Mouse (Mus musculus): ENCODE data around the gene E130208F15Rik. TPM values are rescaled to one million over a fixed set of nuclear protein-coding genes. Genes with fewer than 3 reads are reported as not detected.

Gene E130208F15Rik
- polyA plus RNA-seq, 1 experiment from 2014 or later = not detected

- Histone ChIP-seq H3K9ac (ENCODE audit: low read length) (peak overlapping the region; percentile 65), H3K27me3 (ENCODE audit: control insufficient read depth, insufficient read depth, low read length) (no peaks in the 10 kb centered on the region), H3K9me3 (ENCODE audit: control insufficient read depth, low read length) (no peaks in the 10 kb centered on the region), H3K4me1 (replicated peaks; ENCODE audit: control insufficient read depth, insufficient read depth) (0 out of 2 replicates have a peak, but pooled peaks cover 3% of the 10 kb centered on the region), H3K4me3 (ENCODE audit: low read depth, low read length) (peak overlapping the region; percentile 69), H3K36me3 (ENCODE audit: control insufficient read depth, insufficient read depth, low read length) (peaks cover 3% of the 10 kb centered on the region; the same call in 1 of the 2 replicates), H3K27ac (replicated peaks) (no peak overlapping the region), H3K4me2 (replicated peaks; ENCODE audit: low read depth) (peak overlapping the region; percentile 62)
- ATAC-seq (ENCODE audit: low FRiP score, low TSS enrichment) = no peak
- no peak for TF ChIP-seq EP300 (optimal IDR thresholded peaks at IDR 0.05)
- DNase-seq (ENCODE audit: low spot score) = no peak
- 53% methylated on average over 15 of the region's 15 CpGs for WGBS
These were observed 12.0 kb upstream of the E130208F15Rik start for GRCm38 (mm10) chr7:30309395-30310129.

GRCm38 (mm10) chr7:30310136-30310535 is 11.4 kb upstream of the E130208F15Rik start:
- Histone ChIP-seq H3K27me3 (ENCODE audit: control insufficient read depth, insufficient read depth, low read length) (no peaks in the 10 kb centered on the region), H3K27ac (replicated peaks) (no peak overlapping the region), H3K36me3 (ENCODE audit: control insufficient read depth, insufficient read depth, low read length) (peaks cover 3% of the 10 kb centered on the region; the same call in 1 of the 2 replicates), H3K9ac (ENCODE audit: low read length) (no peak overlapping the region), H3K9me3 (ENCODE audit: control insufficient read depth, low read length) (no peaks in the 10 kb centered on the region), H3K4me3 (ENCODE audit: low read depth, low read length) (no peak overlapping the region), H3K4me1 (replicated peaks; ENCODE audit: control insufficient read depth, insufficient read depth) (0 out of 2 replicates have a peak, but pooled peaks cover 3% of the 10 kb centered on the region), H3K4me2 (replicated peaks; ENCODE audit: low read depth) (no peak overlapping the region)
- ATAC-seq (ENCODE audit: low FRiP score, low TSS enrichment) = no peak
- 90% methylated on average over 12 of the region's 12 CpGs for WGBS
- TF ChIP-seq EP300 (optimal IDR thresholded peaks at IDR 0.05) (no peak), CTCF (IDR thresholded peaks at IDR 0.05; ENCODE audit: low read depth) (no peak)
- DNase-seq (ENCODE audit: low spot score) = no peak

GRCm38 (mm10) chr7:30313666-30314320 is 7.7 kb upstream of the E130208F15Rik start:
- H3K27me3 ChIP-seq (ENCODE audit: control insufficient read depth, insufficient read depth, low read length) = no peaks in the 10 kb centered on the region
- WGBS = 50% methylated on average over 27 of the region's 27 CpGs
- no peaks in the 10 kb centered on the region for H3K4me1 ChIP-seq (replicated peaks; ENCODE audit: control insufficient read depth, insufficient read depth)
- no peak for TF ChIP-seq EP300 (optimal IDR thresholded peaks at IDR 0.05)
- TF ChIP-seq CTCF (IDR thresholded peaks at IDR 0.05; ENCODE audit: low read depth) = no peak
- ATAC-seq (ENCODE audit: low FRiP score, low TSS enrichment) = no peak
- no peak overlapping the region; the same call in 1 of the 2 replicates for H3K9ac ChIP-seq (ENCODE audit: low read length)
- no peak overlapping the region for H3K27ac ChIP-seq (replicated peaks)
- H3K4me2 ChIP-seq (replicated peaks; ENCODE audit: low read depth) = no peak overlapping the region
- H3K36me3 ChIP-seq (ENCODE audit: control insufficient read depth, insufficient read depth, low read length) = no peaks in the 10 kb centered on the region
- DNase-seq (ENCODE audit: low spot score) = no peak
- no peak overlapping the region for H3K4me3 ChIP-seq (ENCODE audit: low read depth, low read length)
- no peaks in the 10 kb centered on the region for H3K9me3 ChIP-seq (ENCODE audit: control insufficient read depth, low read length)

GRCm38 (mm10) chr7:30314721-30315155 is 6.8 kb upstream of the E130208F15Rik start, which contains the start of gene Syne4:
Gene Syne4 (plus strand): TSS chr7:30314807.
- Histone ChIP-seq H3K9me3 (ENCODE audit: control insufficient read depth, low read length) (no peaks in the 10 kb centered on the region), H3K4me3 (ENCODE audit: low read depth, low read length) (peak within 1 kb of the TSS; percentile 24), H3K4me1 (replicated peaks; ENCODE audit: control insufficient read depth, insufficient read depth) (no peaks in the 10 kb centered on the region), H3K36me3 (ENCODE audit: control insufficient read depth, insufficient read depth, low read length) (no peaks in the 10 kb centered on the region), H3K4me2 (replicated peaks; ENCODE audit: low read depth) (peak within 1 kb of the TSS; percentile 43), H3K9ac (ENCODE audit: low read length) (peak within 1 kb of the TSS; percentile 47), H3K27ac (replicated peaks) (no peak within 1 kb of the TSS), H3K27me3 (ENCODE audit: control insufficient read depth, insufficient read depth, low read length) (no peaks in the 10 kb centered on the region)
- 3% methylated on average over 9 of the region's 9 CpGs for WGBS
- DNase-seq (ENCODE audit: low spot score) (peak; percentile 63), ATAC-seq (ENCODE audit: low FRiP score, low TSS enrichment) (peak; percentile 31; the same call in 1 of the 2 replicates)
- no peak for TF ChIP-seq CTCF (IDR thresholded peaks at IDR 0.05; ENCODE audit: low read depth)
- TF ChIP-seq EP300 (optimal IDR thresholded peaks at IDR 0.05) = no peak

GRCm38 (mm10) chr7:30315559-30316529 is 5.7 kb upstream of the E130208F15Rik start:
- DNase-seq (ENCODE audit: low spot score) (no peak), ATAC-seq (ENCODE audit: low FRiP score, low TSS enrichment) (no peak)
- TF ChIP-seq EP300 (optimal IDR thresholded peaks at IDR 0.05) = no peak
- no peak for TF ChIP-seq CTCF (IDR thresholded peaks at IDR 0.05; ENCODE audit: low read depth)
- H3K27ac ChIP-seq (replicated peaks) = no peak overlapping the region
- 55% methylated on average over 13 of the region's 13 CpGs for WGBS
- H3K9ac ChIP-seq (ENCODE audit: low read length) = no peak overlapping the region
- H3K36me3 ChIP-seq (ENCODE audit: control insufficient read depth, insufficient read depth, low read length) = no peaks in the 10 kb centered on the region
- no peaks in the 10 kb centered on the region for H3K4me1 ChIP-seq (replicated peaks; ENCODE audit: control insufficient read depth, insufficient read depth)
- H3K4me3 ChIP-seq (ENCODE audit: low read depth, low read length) = peak overlapping the region; percentile 24; the same call in 1 of the 2 replicates
- H3K4me2 ChIP-seq (replicated peaks; ENCODE audit: low read depth) = peak overlapping the region; percentile 43; the same call in 1 of the 2 replicates
- no peaks in the 10 kb centered on the region for H3K27me3 ChIP-seq (ENCODE audit: control insufficient read depth, insufficient read depth, low read length)
- H3K9me3 ChIP-seq (ENCODE audit: control insufficient read depth, low read length) = no peaks in the 10 kb centered on the region
